Mouse (Mus musculus) erythroid progenitor cell, adult 5-6 weeks (primary cell): ENCODE data around the gene Zfx. TPM values are rescaled to one million over a fixed set of nuclear protein-coding genes. Genes with fewer than 3 reads are reported as not detected.

Experiments used
- ATAC-seq: replicated peaks from 2 replicates; pipeline ENCODE4 v1.8.0; 2016; ENCODE audit warnings: moderate number of reproducible peaks, mild to moderate bottlenecking, moderate TSS enrichment, inconsistent platforms; ENCODE audit not compliant: poor library complexity, low FRiP score, severe bottlenecking
- total RNA-seq, 2 experiments: library from RNA; stranded (forward) in 1 of 2; stranded (reverse) in 1 of 2; fragments of 150-400 nt in 1 of 2; fragments of 186-747, 209-891 nt in 1 of 2; gene quantifications; 2 replicates each; pipeline versions ENCODE4 v1.2.3 to v1.2.4; 2015 to 2017; ENCODE audit warnings: low replicate concordance in 2 of 2

The Zfx gene
- total RNA-seq (2015; ENCODE audit: low replicate concordance) (27.8 and 30.2 TPM in 2 replicates), total RNA-seq (2017; ENCODE audit: low replicate concordance) (26.2 and 27.2 TPM in 2 replicates)

DNA sequence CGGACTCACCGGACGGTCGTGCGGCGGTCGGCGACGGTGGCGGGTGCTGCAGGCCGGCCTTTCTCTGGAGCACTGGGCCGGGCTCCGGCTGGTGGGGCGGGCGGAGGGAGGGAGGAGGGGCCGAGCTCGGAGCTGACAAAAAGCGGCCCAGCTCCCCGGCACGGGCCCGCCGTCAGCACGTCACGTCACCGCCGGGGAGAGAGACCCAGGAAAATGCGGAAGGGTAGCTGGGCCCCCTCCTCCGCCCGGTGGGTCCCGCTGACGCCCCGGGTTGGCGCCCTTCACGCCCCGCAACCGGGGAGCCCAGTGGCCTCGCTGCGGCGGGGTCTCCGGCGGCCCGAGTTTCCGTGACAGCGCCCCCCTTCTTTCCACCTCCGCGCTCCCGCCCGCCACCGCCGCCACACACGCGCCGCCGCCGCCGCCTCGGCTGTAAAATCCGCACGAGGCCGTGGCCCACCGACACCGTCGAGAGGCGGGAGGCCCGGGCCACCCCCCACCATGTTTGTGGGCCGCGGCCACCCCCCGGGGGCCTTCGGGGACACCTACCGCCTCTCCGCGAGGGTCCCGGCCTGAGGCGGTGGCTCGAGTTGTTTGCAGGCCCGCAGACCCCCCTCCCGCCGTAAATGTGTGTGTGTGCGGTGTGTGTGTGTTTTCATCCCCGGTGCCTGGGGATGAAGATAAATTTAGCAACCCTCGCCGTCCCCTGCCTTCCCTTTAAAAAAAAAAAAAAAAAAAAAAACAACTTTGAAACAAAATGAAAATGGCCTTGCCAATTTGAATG lies at the start of gene Zfx:
TSS of gene Zfx (minus strand) at position 644 of the 781 bp plus-strand sequence.
- ATAC-seq: peak; percentile 61; the same call in 1 of the 2 replicates

DNA sequence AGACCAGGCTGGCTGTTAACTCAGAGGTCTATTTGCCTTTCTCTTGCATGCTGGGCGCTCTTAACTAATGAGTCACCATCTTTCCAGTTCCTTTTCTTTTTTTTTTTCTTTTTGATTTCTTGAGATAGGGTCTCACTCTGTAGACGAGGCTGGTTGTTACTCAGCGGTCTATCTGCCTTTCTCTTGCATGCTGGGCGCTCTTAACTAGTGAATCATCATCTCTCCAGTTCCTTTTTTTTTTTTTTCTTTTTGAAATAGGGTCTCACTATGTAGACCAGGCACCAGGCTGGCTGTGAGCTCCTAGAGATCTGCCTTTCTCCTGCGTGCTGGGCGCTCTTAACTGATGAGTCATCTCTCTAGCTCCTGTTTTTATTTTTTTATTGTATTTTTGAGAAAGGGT lies 45.8 kb upstream of the Zfx start:
- no peak for ATAC-seq

DNA sequence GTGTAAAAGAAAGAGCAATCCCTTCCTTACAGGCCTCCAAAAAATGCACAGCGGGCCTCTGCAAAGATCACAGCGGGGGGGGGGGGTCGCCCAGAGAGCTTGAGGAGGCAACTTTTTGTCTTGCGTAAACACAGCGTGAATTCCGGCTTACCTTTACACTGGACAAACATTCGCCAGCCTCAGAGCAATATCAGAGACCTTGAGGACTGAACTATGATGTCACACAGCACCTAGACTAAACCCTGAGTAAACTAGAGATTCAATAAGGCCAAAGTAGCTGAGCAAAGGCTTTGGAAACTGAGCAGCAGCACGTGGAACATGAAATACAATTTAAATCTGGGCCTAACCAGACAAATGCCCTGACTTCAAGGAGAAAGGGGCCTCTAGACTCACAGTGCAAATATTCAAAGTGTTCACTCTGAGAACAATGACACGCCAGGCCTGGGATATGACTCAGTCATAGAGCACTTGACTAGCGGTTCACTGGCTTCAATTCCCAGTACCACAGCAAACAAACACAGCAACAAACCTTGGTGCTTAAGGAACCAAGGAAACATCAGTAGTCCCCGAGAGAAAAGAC lies 28.8 kb upstream of the Zfx start:
- no peak for ATAC-seq

DNA sequence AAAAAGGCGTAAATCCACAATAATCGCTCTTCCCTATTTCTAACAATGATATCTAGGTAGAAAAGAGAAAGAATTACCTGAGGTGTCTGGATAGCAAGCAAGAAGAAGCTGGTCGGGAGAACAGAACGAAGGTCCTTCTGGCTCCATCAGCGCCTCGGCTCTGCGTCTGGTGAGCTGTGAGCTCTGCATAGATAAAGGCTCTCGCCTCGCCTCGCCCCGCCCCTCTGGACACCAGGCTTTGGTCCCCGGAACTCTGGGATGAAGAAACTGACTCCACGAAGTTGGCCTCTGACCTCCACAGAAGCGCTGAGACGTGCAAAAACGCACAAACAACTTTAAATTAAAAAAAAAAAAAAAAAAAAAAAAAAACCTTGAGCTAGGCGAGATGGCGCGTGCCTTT lies 27.0 kb upstream of the Zfx start:
- ATAC-seq: no peak

DNA sequence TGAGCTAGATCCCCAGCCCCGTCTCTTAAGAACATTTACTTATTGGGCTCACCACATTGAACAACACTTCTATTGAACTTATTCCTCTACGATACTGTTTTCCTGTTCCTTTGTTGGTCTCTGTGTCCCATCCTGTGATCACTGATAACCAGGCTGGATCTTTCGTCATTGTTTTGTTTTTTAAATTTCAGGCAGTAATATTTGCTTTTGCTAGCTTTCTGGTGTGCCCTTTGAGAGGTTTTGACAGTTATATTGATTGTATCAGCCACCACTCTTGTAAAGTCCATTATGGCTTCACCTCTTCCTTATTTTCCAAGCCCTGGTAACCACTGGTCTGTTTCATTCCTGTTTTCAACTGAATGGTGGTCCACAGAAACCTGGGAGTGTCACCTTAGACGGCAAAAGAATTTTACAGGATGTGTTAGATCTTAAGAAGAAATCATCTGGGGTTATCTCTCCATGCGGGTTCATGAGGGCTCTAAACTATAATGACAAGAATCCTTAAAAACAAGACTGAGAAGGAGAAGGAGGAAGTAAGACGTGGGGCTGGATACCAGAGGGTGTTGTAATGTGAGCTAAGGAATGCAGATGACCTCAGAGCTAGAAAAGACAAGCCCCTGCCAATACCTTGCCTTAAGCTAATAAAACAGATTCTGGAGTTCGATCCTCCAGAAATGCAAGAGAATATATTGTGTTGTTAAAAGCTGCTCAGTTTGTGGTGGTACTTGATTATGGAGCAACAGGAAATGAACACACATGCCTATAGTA lies 18.7 kb upstream of the Zfx start:
- ATAC-seq: no peak

DNA sequence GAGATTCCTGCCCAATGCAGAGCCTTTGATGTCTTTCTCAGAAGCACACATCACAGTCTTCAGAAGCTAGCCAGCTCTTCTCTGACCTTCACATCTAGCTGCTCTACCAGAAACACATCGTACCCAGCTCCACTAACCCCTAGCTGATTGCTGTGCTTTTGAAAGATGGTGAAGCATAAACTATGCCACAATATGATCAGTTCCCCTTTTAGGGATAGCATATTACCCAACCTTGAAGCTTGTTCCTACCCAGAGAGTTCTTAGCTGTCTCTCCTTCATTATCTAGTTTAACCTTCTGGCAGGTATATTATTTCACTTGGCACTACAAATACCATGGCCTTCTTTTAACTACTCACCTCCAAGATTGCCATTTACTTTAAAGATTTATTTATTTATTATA lies 16.6 kb upstream of the Zfx start:
- no peak for ATAC-seq

DNA sequence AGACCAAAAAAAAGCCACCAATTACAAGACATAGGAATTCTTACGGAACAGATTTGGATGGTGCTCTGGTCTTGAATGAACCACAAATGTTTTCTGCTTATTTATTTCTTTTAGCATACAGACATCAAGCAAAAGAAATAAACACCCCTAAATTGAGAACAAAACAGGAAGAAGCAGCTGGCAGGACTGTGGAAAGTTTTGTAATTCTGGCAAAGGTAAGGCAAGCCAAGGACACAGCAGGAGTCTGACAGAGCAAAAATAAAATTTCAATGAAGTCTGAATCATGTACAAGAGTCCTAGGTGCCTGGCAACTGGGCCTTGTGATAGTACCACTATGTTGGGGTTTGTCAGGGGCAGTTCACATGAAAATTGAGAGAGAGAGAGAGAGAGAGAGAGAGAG lies 14.8 kb upstream of the Zfx start:
- ATAC-seq: no peak

DNA sequence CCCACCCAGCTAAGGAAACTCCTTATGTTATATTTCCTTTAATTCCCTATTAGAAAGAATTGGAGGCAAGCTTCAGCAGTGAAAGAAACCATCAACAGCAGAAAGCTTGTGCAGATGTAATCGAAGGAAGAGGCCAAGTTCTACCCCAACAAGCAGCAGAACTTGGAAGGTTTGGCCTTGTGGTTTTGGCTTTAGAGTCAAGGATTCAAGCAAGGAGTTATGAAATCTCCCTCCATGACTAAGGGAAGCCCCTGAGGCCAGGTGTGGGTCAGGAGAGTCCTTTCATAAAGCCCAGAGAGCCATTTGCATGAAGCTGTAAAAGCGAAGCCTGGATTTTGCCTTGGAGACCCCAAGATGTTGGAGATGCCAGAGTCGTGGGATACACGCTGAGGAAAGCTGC lies 11.6 kb upstream of the Zfx start:
- ATAC-seq: no peak

DNA sequence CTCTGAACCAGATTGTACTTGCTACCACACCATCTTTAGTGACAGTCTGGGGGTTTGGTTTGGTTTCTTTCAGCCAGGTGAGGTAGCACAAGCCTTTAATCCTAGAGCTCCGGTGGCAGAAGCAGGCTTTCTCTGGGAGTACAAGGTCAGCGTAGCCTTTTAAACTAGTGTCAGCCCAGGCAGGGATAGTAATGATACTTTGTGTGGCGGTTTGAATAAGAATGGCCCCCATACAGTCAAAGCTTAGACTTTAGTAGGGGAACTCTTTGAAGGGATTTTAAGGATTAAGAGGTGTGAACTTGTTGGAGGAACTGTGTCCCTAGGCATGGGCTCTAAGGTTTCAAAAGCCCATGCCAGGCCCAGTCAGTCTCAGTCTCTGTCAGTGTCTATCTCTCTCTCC lies 10.0 kb upstream of the Zfx start:
- ATAC-seq: no peak

DNA sequence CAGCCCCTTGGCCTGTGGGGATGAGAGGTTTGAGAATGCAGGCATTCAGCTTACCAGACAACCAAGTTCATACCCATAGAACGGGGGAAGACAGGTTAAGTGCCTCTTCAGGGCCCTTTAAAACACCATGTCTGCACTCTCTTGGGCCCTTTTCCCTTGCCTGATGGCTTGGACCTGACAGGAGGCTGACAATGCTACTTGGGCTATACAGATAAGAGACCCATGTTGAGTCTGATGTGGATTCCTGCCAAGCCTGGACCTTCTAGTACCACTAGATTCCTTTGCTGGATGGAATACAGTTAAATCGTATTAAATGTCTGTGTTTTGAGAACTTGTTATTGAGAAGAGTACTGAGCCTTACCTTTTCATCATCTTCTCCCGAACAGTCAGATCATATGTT lies 8.7 kb upstream of the Zfx start:
- ATAC-seq: no peak

DNA sequence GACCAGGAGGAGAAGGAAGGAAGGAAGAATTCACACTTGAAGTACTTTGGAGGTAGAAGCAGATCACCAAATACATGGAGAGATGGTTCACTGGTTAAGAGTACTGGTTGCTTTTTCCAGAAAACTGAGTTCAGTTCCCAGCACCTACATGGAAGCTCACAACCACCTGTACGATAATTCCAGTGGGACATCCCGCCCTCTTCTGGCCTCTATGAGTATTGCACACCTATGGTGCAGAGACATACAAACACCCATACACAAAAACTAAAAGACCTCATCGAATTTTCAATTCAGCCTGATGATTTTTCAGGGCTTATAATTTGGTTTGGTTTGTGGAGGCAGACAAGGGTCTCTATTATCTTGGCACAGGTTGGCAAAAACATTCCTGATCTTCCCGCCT lies 6.2 kb upstream of the Zfx start:
- ATAC-seq: no peak

DNA sequence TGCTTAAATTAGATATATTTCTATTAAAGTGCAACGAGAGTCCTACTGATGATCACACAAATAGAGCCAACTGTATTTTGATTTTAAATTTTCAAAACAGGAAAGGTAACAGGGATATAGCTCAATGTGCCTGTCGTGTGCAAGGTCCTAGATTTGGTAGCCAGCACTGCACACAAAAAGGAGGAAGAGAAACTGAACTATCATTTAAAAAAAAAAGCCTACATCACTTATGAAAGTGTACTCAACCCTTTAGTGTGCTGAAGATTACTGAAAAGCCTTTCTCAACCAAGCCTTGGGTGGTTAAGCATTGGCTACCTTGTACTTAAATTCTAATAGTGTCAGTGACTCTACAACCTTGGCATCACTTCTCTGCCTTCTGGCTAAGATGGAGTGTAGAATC lies 2.4 kb upstream of the Zfx start:
- ATAC-seq: no peak

DNA sequence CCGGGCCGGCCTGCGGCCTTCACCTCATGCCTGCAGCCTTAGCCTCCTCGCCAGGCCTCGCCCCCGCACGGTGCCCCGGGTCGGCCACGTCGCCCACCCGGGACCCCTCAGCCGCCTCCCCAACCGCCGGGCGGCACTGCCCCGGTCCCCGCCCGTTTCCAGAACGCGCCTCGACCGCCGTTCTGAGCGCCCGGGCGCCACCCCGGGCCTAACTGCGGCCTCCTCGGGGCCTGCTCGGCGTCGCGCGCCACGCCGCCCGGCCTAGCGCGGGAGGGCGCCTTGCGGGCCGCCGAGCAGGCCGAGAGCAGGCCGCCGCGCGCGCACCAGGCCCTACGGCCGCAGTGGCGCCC lies 818 bp downstream of the Zfx start:
- ATAC-seq: no peak

DNA sequence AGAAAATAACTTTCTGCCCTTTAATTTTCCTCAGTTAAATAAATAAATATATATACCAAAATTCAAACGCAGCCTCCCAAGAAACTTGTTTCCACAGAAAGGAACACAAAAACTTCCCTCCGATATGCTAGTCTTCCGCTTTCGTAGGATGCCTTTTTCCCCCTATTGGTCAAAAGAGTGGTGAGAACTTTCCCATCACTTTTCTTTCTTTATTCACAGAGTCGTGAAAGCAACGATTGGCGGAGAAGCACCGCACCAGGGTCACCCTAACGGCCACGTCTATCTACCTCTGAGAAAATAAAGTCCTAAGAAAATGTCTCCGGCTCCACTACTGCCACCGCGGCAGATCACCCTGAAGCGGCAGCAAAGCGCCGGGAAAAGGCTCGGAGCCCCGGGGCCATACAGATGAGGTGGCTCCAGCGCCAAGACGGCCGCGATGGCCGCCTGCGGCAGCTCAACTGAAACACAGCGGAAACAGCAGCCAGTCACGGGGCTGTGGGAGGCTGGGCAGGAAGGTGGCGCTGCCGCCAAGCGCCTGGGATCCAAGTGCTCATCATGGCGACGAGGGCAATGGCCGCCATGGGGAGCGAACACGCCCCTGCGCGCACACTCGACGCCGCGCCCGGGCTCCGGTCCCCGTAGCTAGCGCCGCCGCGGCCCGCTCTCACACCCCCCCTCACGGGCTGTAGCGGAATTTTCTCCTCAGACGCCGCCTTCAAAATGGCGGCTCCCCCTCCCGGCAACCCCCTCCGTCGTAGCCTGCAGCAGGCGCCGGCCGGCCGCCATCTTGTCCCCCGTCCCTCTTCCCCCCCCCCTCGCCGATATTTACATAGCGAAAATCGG lies 1.4 kb downstream of the Zfx start:
- ATAC-seq: peak; percentile 94

DNA sequence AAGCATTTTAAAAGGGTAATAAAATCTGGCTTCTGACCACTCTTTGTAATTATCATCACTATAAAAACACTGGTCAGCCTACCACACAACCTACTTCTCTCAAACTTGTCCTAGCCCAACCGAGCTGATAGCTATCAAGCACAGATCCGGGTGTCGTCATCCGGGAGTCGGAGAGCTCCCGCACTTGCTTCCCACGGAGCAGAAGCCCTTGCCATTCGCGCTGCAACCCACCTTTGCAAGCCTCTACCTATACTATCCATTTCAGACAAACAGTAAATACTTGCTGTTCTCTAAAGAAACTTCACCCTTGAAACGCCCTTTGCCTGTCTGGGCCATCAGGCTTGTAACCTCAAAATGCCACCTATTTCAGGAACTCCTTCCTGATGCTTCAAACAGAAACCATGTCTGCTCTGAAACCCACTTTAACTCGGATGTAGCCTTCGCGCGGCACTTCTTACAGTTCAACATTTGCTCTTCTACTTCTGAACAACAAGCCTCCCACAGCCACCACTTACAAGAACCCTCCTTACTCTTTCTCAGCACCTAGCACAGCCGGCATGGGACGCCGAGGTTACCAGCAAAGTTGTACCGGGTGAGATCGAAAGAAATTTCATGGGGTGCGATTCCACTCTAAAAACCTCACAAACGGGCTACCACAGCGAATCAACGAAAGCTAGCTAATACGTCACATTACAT lies 2.2 kb downstream of the Zfx start:
- peak; percentile 59 for ATAC-seq

DNA sequence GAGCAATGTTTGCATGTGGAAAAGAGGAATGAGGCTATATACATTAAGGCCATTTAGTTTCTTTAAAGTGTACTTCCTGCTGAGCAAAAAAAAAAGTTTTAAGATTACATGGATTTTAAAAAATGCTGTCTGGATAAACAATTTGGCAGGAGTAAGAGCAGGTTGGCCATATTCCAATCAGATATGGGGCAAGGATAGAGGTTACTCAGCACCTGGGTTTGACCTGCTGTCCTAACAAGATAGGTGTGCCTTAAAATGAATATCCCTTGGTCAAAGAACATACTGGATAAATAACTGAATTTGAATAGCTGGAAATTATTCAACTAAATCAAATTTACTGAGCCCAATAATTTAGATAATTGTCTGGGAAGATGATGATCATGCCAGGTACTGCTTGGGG lies 5.2 kb downstream of the Zfx start:
- ATAC-seq: no peak

DNA sequence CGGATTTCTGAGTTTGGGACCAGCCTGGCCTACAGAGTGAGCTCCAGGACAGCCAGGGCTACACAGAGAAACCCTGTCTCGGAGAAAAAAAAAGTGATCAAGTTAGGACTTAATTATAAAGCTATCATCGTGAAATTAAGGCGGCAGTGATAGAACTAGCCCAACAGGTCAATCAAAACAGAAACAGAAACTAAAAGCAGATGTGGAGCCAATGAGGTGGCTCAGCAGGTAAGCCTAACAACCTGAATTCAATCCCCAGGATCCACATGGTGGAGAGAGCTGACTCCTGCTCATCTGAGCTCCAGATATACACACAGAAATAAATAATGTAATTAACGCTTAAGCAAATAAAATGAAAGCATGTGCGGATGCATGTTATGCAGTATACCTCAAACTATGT lies 7.6 kb downstream of the Zfx start:
- ATAC-seq: no peak

DNA sequence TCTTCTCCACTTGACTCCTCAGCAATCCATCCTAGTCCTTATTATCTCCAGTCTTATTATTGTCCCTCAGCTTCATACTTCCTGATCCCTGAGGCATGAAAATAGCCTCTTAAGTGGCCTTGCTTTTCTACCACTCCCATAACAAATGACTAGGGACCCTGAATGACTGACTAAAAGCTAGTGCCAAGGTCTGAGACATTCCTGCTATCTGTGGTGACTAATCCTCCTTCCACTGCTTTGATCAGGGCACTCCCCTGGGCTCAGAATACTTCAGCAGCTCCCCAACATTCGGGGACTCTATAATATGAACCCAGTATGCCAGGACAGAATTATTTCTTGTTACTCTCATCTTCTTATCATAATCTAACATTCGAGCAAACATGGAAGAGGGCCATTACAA lies 17.5 kb downstream of the Zfx start:
- ATAC-seq: no peak

DNA sequence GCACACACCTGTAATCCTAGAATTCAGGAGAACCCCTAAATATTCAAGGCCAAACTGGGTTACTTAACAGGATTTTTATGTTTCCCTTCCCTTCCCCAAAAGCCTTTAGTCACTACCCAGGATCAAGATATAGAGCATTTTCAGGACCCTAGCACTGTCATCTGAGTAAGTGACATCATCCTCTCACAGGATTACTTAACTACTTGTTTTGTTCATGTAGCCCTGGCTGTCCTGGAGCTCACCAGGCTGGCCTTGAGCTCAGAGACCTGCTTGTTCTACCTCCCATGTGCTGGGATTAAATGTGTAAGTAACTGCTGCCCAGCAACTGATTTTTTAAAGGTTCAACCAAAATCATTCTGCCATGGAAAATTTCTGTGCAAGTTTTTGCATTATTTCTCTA lies 20.6 kb downstream of the Zfx start:
- no peak for ATAC-seq

DNA sequence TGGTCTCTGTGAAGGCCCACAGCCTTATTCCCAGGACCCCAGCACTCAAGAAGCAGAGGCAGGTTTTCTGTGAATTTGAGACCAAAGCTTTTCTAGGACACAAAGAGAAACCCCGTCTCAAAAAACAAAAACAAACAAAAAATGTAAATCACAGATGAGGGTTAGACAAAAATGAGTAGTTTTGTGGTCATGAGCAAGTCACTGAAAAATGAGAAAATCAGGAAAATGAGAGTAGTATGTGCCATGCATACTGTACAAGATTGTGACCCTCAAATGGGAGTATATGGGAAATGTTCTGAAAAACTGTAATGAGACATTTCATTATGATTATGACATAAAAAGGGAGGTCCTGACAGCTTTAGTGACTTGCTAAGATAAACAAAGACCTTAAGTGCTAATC lies 22.9 kb downstream of the Zfx start:
- no peak for ATAC-seq
